Mouse (Mus musculus) kidney, postnatal 36 days (tissue): ENCODE measurements at regions not wholly inside any gene's neighbourhood (a gene's known extent, or its start where the extent isn't known, plus 50 kb on each side); places are given as distances from the start of the nearest gene placed in this dataset.

Experiments used
- DNase-seq, 2 experiments: peaks; one replicate each; pipeline ENCODE4 v3.0.0; 2021 to 2022; ENCODE audit warnings: mixed read lengths in 2 of 2

DNA sequence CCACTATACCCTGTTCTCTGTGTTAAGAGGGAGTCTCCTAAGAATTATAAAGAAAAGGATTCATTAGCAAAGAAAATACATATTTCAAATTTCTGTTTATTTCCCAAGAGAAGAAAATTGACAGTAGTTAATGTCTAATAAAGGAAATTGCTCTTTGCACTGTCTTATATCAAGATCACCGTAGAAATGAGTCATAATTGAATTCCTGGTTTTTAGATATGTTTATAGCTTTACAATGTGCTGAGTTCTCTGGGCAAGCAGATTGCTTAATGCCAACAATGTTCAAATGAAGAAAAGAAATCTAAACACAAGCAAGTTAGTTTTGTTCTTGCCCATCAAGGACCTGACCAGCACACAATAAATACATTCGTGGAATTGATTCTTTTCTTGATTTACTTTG, 350.1 kb upstream of the Cited2 start:
- DNase-seq, result no peak

DNA sequence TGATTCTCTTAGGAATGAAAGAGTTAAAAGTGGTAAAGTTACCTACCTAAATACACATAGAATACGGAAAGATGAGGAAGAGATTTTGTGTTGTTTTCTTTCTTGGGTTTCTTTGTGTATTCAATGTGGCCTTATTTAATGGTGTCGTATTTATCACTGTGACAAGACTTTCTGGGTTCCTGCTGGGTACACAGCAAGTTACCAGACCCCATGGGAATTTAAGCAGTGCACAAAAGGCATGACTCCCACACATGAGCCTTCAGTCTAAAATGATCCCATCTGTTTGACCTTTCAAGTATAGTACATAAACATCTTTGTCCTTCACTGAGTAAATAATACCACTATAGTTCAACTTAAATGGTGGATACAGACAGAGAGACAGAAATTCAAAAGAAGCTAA, 349.0 kb upstream of the Cited2 start:
- no peak for DNase-seq

DNA sequence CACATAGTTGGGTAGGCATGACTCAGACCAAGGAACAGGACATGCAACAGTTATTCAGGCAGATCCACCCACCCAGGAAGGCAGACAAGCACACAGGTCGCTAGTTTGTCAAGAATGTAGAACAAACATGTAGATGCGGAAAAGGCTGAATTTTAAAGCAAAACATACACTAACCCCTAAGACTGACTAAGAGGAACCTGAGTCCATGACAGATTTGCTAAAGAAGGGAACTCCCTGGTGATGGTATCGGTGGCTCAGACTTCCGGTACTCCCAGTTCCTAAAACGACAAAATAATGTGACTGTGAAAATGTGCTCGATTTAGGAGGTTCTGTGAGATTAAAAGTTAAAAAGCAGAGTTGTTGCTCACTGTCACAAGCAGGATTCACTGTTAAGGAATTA, 340.0 kb upstream of the Cited2 start:
- DNase-seq, result no peak

DNA sequence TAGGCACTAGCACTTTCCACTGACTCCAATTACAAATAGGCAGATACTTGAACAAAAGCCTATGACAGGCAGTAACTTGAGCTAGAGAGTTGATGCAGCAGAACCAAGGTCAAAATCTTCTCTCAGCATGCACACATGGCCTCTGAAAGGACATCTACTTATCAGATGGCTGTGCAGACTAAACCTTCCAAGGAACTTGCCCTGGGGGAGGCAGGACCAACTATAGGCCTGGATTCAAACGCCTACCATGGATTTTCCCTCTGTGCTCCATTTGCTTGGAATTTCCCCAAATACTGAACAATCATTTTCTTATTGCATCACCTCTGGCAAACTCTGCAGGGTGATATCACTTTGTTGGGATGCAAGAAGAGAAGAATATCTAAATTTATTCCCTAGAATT, 337.8 kb upstream of the Cited2 start:
- no peak for DNase-seq

DNA sequence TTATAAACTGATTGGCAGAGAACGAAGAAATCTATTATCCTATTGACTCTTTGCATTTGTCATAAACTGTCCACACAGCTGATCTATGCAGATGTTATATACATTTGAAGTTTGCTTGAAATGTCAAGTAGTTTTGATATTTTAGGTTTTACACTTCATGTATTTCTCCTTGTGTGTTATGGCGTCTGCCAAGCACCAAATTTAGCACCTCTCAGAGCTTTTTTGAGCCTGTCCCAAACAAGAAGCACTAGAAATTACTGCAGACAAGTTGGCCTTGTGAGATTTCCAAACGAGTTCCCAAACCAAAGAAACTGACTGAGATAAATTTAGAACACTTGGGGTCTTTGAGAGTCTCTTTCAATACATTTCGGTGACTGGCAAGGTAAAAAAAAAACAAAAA, 335.7 kb upstream of the Cited2 start:
- no peak for DNase-seq

DNA sequence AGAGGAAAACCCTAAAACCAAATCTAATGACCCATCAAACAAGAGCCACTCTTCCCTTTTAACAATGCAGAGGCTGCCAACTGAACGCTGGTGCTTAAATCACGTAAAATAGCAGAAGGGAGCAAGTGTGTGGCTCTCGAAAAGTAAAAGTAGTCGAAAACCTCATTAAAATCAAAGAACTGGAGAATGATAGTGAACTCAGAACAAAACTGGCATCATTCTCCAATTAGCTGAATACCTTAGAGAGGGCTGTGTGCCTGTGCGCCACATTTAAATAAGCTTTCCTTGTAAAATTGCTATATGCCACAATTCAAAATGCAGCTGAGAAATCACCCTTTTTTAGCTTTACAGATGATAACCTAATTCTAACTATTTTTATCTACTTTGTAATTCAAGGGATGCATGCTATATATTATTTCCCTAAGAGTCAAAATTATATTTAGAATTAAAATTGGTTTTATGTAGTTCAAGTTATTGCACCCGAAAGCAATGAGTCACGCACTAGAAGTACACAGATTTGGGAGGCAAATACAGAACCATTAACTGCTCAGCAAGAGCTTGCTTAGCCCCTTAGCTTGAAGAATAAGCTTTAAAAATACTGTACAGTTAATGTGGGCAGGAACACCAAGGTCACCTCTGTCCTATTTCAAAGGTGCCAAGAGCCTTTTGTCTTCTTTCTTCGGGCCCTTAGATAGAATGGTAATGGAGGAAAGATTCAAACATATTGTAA, 327.4 kb upstream of the Cited2 start:
- no peak for DNase-seq

DNA sequence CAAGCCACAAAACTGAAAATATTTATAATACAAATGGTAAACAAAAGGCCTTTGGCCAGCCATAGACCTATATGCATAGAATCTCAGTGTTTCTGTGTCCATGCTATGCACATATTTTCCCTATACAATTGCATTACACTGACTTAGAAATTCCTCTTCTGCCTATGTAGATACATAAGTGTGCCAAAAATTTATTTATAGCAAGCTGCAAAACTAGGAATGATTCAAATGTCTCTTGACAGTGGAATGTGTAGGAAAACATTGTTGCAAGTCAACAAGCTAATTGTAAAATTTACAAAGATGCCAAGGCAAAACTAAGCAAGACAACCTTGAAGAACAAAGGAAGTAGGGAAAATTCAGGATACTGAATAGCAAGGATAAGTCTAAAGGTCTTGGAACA, 319.1 kb upstream of the Cited2 start:
- no peak for DNase-seq

DNA sequence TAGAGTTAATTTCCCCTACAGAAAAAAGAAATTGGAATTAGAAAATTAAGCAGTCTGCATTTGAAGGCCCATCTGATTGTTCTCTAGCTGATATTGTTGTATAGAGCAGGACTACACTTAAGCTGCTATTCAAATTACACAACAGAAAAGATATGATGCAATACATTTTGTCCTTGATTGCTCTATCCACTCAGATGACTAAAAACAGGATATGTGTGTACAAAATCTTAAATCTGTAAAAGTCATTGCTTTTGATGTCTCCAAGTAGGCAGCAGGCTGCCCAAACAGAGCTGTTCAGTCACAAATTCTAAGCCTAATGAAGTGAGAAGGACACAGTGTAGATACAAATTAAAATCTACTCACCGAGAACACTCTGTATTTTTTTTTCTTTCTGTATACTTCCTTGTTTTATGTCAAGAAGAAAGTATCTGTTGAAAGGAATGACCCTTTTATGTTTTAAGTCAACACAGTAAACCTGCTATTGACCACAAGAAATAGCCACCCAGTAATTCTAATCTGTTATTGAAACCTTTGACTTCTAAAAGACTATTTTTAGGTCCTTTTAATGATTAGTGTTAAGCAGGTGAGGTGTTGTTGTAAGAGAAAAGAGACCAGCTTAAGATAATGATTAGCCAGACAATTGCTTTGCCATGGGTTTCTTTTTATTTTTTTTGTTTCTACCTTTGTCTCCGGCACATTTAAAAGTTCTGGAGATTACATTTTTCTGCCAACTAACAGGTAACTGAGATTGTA, 315.0 kb upstream of the Cited2 start:
- DNase-seq, result peak in 1 of 2 experiments; percentile 15

DNA sequence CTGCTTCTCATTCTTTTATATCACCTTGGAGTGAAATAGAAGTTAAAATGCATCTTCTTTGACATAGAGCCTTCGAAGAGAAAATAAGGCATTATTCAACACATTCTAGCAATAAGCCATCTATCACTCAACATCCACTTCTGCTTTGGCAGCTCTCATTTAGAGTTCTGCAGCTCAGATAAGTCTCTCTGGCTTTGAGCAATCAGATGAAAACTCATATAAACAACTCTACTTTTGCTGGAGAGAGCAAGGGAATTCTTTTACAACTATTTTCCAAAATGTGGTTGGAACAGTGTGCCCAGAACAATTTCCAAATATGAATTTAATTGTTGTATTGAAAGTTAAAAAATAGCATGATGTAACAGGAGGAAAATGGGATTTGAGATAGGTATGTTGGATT, 314.2 kb upstream of the Cited2 start:
- no peak for DNase-seq

DNA sequence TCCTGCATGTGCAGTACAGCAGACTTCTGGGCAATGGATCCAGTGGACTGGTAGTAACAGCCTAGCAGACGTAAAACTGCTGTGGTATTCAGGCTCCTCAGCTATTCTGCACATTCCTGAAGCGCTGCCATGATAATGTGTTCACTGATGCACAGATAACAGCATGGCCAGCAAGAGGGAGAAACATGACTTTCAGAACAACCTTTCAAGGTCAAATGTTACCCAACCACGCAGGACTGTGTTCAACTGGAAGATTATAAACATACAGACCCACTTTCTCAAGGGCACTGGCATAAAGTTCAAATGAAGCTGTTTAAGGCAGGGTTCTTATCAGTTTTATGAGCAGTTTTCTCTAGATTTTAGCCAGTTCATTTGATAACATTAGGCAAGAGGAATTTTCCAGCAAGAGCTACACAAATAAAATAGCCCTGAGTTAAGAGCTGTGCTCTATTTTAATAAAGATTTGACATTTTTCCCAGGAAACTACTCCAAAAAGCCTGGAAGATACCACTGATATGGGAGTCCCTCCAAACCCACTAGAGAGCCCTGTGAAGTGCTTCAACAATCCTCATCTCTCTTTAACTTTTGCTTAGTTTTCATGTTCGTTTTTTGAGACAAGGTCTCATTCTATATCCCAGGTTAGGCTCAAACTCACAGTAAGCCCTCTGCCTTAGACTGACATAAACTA, 311.6 kb upstream of the Cited2 start:
- peak; percentile 34 to 65 for DNase-seq

DNA sequence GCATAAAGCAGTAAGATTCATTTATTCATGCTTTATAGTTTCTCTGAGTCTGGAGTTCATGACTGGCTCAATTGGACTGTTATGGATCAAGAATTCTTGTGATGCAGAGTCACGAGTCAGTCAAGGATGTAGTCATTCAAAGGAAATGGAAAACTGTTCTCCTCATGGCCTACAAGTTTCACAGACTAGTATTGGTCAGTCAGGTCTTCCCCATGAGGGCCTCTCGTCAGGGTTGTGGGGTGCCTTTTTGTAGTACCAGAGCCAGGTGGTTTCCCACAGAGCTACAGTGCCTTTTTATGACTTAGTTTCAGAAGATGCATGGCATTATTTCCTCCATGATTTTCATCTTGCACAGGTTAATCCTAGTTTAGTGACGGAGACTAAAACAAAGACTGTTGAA, 307.9 kb upstream of the Cited2 start:
- no peak for DNase-seq

DNA sequence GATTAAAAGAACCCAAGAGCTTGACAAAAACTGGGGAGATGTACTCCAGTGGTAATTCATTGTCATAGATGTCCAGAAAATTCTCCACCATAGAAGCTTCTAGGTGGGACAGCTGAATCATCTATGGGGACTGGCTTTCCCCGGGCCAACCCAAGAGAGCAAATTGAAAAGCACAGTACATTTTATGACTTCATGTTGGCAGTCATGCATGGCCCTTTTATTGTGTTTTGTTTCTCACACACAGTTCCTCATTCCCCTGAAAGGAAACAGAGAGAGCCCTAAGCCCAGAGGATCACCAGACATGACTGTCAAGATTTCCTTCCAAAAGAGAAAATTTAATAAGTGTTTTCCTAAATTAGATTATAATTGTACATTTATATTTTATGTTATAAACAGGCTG, 306.9 kb upstream of the Cited2 start:
- DNase-seq, result no peak

DNA sequence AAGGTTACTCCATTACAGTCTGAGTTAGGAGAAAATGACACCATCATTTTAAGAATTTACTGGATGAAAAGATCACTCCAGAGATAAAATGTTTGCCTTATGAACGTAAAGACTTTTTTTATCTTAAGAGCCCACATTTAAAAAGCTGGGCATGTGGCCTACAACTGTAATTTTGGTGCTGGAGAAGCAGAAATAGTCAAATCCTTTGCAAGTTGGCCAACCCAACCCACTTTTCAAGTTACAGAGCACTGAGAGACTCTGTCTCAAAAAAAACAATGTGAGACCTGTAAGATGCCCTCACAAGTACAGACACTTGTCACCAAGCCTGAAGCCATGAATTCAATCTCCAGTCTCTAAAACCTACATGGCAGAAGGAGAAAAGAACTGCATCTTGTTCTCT, 305.6 kb upstream of the Cited2 start:
- no peak for DNase-seq

DNA sequence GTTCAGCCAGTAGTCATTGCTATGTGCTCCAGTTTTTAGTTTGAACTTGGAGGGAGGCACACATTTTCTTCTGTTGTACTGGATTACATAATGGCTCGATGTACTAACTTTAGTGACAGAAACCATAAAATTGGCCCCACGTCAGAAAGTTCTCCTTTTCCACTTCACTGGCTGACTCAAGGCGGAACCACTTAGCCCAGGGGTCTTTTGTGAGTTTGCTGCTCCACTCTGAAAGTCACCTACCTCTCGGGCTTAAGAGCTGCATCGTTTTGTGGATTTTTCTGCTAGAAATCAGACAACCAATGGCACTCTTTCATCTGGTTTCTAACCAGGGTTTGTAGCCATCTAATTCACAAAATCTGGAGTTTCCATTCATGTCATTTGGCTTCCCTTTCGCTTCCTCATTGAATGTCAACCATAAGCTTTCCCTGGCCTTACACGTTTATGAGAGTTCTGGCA, 304.8 kb upstream of the Cited2 start:
- DNase-seq, result peak; percentile 20 to 44

DNA sequence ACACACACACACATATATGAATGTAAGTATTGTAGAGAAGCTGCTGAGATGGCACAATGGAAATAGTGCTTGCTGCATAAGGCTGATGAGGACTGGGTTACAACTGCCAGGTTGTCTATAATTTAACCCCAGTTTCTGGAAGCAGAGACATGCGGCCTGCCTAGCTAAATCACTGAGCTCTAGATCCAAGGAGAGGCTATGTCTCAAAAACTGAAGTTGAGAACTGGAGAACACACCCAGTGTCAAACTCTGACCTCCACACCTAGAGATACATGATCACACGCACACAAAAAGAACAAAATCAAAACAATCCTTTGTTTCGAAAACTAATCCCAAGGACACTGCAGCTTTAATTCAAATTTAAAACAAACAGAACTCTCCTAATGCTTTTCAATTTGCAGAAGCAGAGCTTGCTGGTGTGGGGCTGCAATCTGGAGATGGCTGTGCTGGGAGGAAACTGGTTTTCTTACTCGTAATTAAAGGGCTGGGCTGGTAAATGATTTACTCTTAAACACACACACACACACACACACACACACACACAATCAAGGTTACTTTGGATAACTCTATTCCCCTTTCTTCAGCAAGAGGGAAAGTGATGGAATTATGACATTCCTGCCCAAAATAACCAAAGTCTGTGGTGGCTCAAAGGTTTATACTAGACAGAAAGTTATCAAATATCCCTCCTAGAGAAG, 299.3 kb upstream of the Cited2 start:
- peak; percentile 39 for DNase-seq

DNA sequence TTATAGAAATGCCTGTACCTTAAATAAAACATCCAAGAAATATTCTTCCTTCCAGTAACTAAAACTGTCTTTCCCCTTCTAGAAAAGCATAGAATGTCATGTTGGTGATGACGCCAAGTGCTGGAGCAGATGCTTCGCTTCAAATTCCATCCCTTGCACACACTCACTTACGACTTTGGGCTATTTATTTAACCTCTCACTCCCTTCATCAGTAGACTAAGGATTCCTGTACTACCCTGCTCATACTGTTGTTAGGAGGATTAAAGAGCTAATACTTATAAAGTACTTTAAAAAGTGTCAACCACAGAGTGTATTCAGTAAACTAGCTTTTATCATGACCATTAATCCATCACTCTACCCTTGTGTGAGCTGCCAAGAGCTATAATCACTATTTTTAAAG, 296.8 kb upstream of the Cited2 start:
- no peak for DNase-seq

DNA sequence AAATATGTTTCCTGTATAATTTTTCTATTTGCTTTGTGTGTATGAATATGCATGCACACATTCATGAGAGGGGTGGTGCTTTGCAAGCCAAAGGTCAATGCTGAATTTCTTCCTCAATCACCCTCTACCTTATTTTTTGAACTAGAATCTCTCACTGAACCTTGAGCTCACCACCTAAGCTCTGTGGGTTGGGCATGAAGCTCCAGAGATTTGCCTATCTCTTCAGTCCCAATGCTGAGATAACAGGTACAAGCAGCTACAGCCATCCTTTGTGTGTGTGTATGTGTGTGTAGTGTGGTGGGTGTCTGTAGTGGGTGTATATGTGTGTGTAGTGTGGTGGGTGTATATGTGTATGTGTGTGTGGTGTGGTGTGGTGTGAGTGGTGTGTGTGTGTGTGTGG, 295.7 kb upstream of the Cited2 start:
- DNase-seq, result no peak

DNA sequence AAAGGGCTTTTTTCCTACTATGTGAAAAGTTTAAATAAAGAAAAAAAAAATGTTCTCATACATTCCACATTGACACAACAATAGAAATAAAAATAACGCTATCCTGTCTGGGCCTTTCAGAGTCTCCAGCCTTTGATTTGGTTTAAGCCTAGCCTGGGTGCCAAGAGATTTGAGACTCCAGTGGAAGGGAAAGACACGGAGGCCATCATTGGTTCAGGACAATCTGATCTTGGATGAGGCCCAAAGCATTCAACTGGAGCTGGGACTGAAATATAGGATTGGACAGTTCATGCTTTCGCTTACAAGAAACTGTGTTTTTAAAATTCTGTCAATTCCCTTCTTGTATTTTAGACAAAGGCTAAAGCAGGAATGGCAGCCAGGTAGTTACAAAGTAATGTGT, 294.7 kb upstream of the Cited2 start:
- DNase-seq, result peak; percentile 20 to 40

DNA sequence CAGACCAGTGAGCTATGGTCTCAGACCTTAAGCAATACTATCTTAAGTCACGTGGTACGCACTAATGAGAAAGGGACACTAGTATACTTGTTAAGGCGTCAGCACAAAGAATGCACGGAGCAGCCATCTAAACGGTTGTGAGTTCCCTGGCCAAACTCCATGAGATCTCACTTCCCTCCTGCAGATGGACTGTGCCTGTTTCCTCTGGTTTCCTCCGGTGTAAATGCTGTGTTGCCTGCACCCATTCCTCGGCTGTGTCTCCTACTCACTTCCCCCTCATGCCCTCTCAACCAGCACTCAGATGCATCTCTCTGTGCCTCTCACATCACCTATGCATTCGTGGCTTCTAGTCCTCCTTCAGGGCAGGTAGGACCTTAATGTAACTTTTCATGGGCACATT, 291.9 kb upstream of the Cited2 start:
- DNase-seq, result no peak

DNA sequence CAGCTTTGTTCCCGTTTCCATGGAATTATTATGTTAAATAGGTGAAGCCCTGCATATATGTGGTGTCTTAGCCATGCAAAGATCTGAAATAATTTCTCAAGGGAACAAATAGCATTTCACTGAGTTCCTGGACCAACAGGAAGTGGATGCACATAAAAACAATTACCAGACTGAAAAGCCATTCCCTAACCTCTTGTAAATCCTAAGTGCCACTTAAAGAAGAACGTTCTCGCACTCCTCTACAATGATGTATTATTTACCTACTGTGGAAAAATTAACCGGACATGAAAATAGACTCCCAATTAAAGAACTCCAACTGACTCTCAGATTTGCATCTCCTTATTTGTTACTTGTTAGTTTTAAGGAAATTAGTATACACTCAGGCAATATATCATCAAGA, 288.9 kb upstream of the Cited2 start:
- DNase-seq, result no peak

DNA sequence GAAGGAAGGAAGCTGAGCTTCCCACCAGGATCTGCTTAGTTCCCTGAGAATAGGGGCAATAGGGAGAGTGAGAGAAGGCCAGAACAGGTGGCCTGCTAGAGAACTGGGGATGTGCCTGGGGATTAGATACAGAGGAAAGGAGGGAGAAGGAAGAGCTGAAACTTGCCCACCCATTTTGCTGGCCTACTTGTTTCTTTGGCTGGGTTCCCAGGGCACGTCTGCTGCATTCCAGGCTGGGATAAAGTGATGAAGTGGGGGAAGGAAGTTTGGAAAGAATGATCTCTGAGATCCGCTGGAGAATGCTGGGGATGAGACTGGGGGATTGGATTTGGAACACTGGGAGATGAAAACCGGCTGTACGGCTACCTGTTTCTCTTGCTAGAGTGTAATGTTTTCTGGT, 272.8 kb upstream of the Cited2 start:
- DNase-seq, result no peak

DNA sequence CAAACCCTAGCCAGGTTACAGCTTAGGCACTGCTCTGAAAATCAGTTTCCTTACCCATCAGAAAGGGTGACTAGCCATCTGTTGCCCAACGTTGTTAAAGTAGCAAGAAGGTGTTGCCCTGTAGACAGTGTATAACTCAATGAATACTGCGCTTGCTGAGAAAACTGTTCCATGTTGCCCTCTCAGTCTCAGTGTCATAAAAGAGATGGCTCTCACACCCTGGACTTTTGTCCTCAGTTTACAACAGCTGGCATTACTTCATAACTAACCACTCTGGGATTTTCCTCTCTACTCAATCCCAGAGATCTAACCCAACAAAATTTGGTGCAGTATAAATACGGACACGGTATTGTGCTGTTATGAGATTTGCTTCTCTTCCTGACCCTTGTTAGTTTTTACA, 252.1 kb upstream of the Cited2 start:
- DNase-seq, result no peak

DNA sequence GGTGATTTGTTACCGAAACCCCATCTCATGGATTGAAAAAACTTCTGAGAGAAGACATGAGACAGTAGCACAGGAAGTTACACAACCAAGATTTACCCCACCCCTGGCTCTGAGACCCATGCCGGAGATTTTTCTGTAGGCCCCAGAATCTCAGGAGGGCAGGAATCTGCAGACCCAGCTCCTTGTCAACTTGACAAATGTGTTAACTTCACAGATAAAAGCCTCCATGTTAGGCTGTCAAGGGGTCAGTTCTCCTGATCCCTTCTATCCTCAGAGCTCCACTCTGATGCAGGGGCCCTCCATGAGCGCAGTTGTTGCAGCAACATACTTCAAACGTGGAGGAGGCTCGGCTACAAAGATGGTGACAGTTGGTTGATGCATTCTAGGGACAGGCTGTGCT, 250.5 kb upstream of the Cited2 start:
- no peak for DNase-seq
